Mouse (Mus musculus) urinary bladder, postnatal 4 days (tissue): Measurements from ENCODE around the gene Zfp839.

Experiments
- DNase-seq, 2 experiments: peaks; one replicate each; pipeline ENCODE4 v3.0.0; 2021 to 2022; ENCODE audit warnings: low spot score in 2 of 2

The Zfp839 gene

DNA sequence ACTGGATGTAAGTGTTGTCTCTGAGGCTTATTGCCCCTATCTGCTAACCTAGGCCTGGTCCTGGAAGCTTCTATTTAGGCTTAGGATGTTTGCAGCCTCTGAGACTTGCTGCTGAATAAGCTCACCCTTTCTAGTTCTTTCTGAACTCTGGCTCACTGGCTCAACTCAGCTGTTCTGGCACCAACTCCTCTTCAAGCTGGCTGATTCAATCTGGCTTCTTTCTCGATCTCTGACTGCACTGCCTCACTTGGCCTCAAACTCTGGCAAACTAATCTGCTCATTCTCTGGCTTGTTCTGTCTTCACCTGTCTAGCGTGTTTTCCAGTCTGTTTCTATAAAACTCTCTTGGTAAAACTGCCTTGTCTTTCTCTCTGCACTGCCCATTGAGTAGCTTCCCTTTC, 25.3 kb downstream of the Zfp839 start:
- no peak for DNase-seq

DNA sequence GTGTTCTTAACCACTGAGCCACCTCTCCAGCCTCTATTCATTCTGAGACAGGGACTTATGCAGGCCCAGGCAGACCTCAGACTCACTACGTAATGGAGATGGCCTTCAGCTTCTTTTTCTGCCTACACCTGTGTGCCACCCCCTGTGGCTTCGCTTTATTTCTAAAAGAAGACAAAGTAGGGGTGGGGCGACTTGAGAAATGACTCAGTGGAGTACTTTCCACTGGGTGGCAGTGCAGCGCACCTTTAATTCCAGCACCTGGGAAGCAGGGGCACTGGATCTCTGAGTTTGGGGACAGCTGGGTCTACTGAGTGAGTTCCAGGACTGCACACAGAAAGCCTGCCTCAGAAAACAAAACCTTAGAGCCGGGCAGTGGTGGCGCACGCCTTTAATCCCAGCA, 32.2 kb downstream of the Zfp839 start:
- no peak for DNase-seq

DNA sequence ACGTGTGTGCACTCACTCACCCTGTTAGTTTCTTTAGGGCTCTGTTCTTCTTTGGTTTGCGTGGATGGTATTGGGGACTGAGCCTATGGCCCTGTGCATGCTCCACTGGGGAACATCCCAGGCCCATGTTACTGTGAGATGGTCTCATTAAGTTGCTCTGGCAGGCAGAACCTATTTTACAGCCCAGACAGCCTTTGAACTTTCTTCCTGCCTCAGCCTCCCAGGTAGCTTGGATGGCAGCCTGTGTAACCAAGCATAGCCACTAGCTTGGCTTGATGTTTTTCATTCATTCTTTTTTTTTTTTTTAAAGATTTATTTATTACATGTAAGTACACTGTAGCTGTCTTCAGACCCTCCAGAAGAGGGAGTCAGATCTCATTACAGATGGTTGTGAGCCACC, 35.2 kb downstream of the Zfp839 start:
- no peak for DNase-seq

DNA sequence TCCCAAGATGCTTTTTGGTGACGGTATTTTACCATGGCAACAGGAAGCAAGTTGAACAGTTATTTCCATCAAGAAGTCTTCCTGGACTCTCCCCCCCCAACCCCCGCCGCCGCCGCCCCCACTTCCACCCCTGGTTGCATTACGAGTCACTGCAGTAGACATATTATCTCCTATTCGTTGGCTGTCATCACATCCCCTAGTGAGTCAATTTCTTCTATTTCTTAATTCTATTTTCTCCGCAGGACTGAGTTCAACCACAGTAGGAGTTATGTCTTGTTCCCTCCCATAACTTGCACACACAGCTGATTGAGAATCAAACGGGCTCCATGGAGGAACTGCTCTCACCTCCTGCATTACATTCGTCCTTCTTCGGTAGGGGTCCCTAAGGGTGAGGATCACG, 38.1 kb downstream of the Zfp839 start:
- DNase-seq: no peak

DNA sequence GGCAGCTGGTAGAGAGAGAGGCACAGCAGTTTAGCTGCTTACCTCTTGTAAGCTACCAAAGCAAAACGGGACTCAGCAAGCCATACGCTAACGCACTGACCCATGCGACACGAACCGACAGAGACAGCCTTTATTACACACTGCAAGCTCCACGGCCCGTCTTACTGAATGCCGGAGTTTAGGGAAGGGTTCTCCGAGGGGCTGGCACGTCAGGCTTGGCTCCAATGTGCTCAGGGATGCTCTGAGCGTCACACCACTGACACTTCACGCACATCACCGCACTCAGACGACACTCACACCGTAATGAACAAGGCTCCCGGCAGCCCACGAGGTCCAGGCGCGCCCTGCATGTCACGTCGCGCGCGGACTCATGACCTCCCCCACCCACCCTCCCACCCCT, 38.6 kb downstream of the Zfp839 start:
- DNase-seq: no peak

DNA sequence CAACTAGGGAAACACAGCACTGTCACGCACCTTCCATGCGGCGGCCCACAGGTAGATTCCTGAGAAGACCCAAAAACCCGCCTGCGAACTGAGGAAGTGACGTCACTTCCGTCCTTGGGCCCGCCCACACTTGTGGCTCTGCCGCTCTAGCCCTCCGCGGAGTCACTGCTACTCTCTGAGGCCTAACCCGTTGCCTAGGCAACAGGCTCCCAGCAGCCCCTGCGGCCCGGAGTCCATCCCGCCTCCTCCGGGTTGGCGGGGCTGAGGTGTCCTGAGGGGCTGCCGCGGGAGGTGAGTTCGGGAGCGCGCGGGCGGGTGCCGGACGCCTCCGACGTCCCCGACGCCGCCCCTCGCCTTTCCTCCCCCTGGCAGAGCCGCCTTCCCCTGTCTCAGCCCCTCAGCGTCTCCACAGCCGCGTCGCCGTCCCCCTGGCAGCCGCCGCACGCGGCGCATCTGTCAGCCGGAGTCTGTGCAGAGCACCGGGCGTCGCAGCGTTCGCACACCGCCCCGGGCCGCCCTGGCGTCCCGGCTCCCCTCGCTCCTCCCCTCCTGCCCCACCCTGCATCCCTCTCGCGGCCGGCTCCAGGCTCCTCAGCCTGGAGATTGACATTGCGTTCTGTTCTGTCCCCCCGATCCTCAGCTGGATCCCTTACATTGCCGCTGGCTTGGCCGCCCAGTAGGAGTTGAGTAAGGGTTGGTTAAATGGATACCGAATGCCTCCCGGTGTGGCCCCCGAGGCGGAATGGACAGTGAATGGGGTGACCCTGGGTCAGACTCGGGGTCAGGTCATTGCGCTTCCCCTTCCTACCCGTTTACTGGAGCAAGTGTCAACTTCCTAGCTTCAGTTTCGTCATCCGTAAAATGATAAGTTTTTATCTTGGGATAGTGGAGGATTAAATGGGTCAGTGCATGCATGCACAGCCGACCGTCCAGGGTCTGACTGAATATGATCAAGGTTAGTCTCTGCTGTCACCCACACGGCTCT, 39.3 kb downstream of the Zfp839 start, which contains the start of the genes Cinp and Tecpr2:
Cinp (minus strand) TSS at position 110 of the 985 bp plus-strand sequence.
Tecpr2 (plus strand) TSS at position 229 of the 985 bp plus-strand sequence.
- DNase-seq: peak; percentile 95 to 96

DNA sequence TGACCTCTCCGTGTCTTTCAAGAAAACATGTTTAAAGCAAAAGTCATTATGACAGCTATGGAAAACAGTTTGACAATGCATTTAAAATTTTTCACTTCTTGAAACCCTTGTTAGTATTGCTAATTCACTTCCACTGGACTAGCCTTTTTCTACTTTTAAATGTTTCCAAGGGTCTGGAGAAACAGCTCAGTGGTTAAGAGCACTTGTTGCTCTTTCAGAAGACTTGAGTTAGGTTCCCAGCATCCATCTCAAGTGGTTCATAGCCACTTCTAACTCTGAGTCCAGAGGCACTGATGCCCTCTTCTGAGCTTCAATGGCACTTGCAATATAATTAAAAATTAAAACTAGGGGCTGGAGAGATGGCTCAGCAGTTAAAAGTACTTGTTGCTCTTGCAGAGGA, 41.8 kb downstream of the Zfp839 start:
- no peak for DNase-seq

DNA sequence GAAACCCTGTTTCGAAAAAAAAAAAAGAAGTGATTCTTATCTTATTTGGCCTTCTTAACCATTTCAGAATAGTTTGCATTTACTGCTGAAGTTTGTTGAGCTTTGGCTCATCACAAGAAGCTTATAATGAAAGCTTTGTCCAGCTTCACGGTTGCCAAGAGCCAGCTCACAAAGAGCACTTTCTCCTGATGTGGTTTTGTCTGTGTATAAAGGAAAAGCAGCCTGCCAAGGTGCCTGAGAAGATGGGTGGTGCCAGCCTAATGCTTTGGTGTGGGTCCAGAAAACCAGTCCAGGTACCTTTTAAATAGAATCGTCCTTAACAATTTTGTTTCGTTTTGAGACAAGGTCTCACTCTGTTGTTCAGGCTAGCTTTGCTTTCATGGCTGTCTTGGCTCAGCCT, 52.1 kb downstream of the Zfp839 start:
- DNase-seq: no peak

DNA sequence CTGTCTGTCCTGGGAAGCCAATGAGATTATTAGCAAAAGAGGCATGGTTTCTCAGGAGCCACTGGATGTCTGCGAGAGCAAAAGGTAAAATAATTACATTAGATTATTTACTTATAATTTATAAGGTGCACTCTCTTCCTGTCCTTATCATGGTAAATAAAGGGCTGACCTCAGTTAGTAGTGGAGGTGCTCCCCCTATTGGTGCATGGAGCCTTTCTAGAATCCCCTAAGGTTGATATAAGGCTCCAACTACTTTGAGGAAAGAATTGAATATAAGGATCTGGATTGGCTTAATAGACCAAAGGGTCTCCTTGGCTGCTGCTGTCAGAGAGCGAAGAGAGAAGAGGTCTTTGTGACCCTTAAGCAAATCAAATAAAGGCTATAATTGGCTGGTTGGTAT, 53.5 kb downstream of the Zfp839 start:
- DNase-seq: no peak

DNA sequence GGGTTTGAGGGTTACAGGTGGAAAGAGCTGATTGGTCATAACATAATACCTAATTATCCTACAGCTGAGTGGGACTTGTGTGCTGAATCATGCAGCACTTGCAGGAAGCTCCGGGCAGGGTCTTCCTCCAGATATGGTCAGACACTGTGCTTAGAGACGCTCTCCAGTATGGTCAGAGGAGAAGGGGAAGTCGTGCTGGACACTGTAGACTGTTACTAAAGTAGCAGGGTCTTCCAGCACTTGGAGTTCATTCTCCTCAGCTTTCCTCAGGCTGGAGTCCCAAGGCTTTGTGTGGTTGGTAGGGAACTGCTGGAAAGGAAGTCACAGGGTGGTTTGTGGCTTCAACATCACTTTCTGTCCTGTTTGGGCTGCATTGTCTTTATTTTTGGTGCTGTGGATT, 57.8 kb downstream of the Zfp839 start:
- DNase-seq: no peak

DNA sequence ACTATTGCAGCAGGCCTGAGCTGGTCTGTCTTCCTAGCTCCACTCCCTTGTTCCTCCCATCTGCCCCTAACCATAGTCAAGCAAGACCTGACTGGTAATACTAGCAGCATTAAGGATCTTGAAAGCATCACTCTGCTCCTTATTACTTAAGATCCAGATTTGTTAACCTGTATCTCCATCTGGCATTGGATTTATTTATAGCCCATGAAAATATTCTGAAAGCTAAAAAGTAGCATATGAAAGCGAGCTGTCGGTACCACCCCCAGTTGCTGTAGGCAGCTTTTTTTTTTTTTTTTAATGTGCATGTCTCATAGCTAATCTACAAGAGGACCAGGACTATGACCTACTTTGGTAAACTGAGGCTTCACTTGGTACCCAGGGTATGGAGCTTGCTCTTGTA, 59.9 kb downstream of the Zfp839 start:
- no peak for DNase-seq

DNA sequence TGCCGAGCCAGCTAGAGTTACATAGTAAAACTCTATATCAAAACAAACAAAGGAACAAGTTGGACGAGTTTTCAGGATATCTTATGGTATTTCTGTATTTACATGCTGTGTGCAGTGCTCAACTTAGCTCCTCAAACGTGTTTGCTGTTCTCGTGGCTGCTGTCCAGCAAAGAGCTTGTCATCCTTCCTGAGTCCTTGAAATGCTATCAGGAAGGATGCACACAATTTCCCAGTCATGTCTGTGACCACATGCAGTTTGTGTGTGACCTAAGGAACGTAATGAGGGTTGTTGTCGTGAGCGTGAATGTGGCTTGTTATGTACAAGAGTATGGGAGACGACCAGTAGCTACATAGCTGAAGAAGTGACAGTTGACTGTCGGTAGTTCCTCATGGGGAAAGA, 65.7 kb downstream of the Zfp839 start:
- no peak for DNase-seq
